Mouse (Mus musculus) cerebellum, adult 2 months (tissue): ENCODE data around the gene Kdm2a.

Experiments used
- CTCF ChIP-seq: fragments of 200-500 bp; IDR thresholded peaks from 2 replicates; pipeline ENCODE4 v1.5.1; 2011; ENCODE audit warnings: low read depth, mild to moderate bottlenecking, control low read depth, low read length, moderate library complexity, borderline replicate concordance; ENCODE audit not compliant: insufficient read depth
- POLR2A ChIP-seq: fragments of 200-500 bp; IDR thresholded peaks from 2 replicates; pipeline ENCODE4 v1.6.1; 2011; ENCODE audit warnings: low read length, control low read depth, borderline replicate concordance; ENCODE audit not compliant: insufficient read depth

DNA sequence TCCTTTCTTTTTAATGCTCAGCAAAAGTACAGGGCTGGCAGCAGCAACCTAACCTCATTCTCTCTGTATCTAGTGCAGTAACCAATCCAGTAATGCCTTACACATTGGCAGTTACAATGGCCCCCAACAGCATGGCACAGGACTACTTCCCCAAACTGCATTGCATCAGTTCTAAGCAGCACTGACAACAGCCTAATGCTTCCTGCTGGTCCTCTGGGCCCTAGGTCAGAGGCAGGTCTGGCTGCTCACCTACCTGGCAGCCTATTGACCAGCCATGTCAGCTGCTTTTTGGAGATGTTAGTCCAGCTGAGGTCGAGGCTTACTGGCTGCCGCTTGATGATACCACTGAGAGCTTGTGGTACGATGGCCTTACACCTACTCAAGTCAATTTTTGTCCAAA, 76.0 kb downstream of the Kdm2a start:
- TF ChIP-seq POLR2A (no peak), CTCF (no peak)
